8 mouse cellular contexts compared by ENCODE assay signal in genomic region chr8:123064809-123065213, GRCm38 (mm10). TPM values are rescaled to one million over a fixed set of nuclear protein-coding genes. Genes with fewer than 3 reads are reported as not detected.
A peak's percentile ranks its signal among the peaks of the same experiment; 100 is the strongest.
DNase-seq lines count a peak whose midpoint lies in the region; ATAC-seq and TF ChIP-seq lines count a peak whose summit lies in the region.

No protein-coding gene starts in this region.

- peak overlapping the region; percentile 80; the same call in 1 of the 2 replicates for H3K27ac ChIP-seq in embryonic facial prominence, embryonic 11.5 days (replicated peaks; ENCODE audit: low read depth, low read length)
- peak overlapping the region; percentile 92 for H3K27ac ChIP-seq in intestine, embryonic 15.5 days
- peak overlapping the region; percentile 93 for H3K27ac ChIP-seq in midbrain, embryonic 13.5 days

- ATAC-seq in embryonic facial prominence, embryonic 11.5 days (replicated peaks; ENCODE audit: insufficient number of reproducible peaks, low FRiP score, low TSS enrichment, low read depth) = peak; percentile 17; the same call in 1 of the 2 replicates
- ATAC-seq in intestine, embryonic 15.5 days = peak; percentile 44
- peak; percentile 32; the same call in 1 of the 2 replicates for ATAC-seq in midbrain, embryonic 13.5 days

- H3K36me3 ChIP-seq in C2C12 (ENCODE audit: control insufficient read depth, insufficient read depth) = no peaks in the 10 kb centered on the region
- H3K36me3 ChIP-seq in embryonic facial prominence, embryonic 11.5 days (replicated peaks; ENCODE audit: control insufficient read depth, insufficient read depth, low read depth, low read length) = no peaks in the 10 kb centered on the region
- H3K36me3 ChIP-seq in intestine, embryonic 15.5 days = no peaks in the 10 kb centered on the region
- 0 out of 2 replicates have a peak, but pooled peaks cover 9% of the 10 kb centered on the region for H3K36me3 ChIP-seq in midbrain, embryonic 13.5 days

- H3ac ChIP-seq in C2C12 (ENCODE audit: control insufficient read depth, insufficient read length, low read depth) = peak overlapping the region; percentile 65

- WGBS in embryonic facial prominence, embryonic 11.5 days = 1% methylated on average over 14 of the region's 14 CpGs
- under 1% methylated on average over 14 of the region's 14 CpGs for WGBS in intestine, embryonic 15.5 days
- 2% methylated on average over 14 of the region's 14 CpGs for WGBS in midbrain, embryonic 13.5 days

- H3K79me2 ChIP-seq in C2C12 (ENCODE audit: control insufficient read depth, insufficient read depth) = peaks cover 48% of the 10 kb centered on the region

- H3K4me2 ChIP-seq in embryonic facial prominence, embryonic 11.5 days (ENCODE audit: low read depth, low read length) = peak overlapping the region; percentile 55
- peak overlapping the region; percentile 66 for H3K4me2 ChIP-seq in intestine, embryonic 15.5 days (replicated peaks)
- H3K4me2 ChIP-seq in midbrain, embryonic 13.5 days (replicated peaks) = peak overlapping the region; percentile 59

- intact Hi-C loops in gastrocnemius, postnatal 14 days (cut with DNase I; ENCODE audit: low total_unique reads) = loop anchor here (2.0 kb wide), 1 partner anchor 158 kb away; no protein-coding TSS in a partner anchor

- H3K4me3 ChIP-seq in C2C12 (ENCODE audit: insufficient read depth, poor library complexity, severe bottlenecking) = peak overlapping the region; percentile 63
- peak overlapping the region; percentile 93 for H3K4me3 ChIP-seq in embryonic facial prominence, embryonic 11.5 days (ENCODE audit: low read depth, low read length)
- peak overlapping the region; percentile 96 for H3K4me3 ChIP-seq in intestine, embryonic 15.5 days (replicated peaks)
- H3K4me3 ChIP-seq in midbrain, embryonic 13.5 days (replicated peaks) = peak overlapping the region; percentile 90

- H3K79me3 ChIP-seq in C2C12 (ENCODE audit: low read depth) = peaks cover 22% of the 10 kb centered on the region

- peak overlapping the region; percentile 76 for H3K9ac ChIP-seq in embryonic facial prominence, embryonic 11.5 days (replicated peaks; ENCODE audit: low read length)
- H3K9ac ChIP-seq in intestine, embryonic 15.5 days = peak overlapping the region; percentile 94
- H3K9ac ChIP-seq in midbrain, embryonic 13.5 days (replicated peaks) = peak overlapping the region; percentile 94

- 0 out of 2 replicates have a peak, but pooled peaks cover 2% of the 10 kb centered on the region for H3K4me1 ChIP-seq in embryonic facial prominence, embryonic 11.5 days (ENCODE audit: control insufficient read depth, insufficient read depth, low read length)
- peaks cover 17% of the 10 kb centered on the region for H3K4me1 ChIP-seq in intestine, embryonic 15.5 days (replicated peaks)
- H3K4me1 ChIP-seq in midbrain, embryonic 13.5 days (replicated peaks) = peaks cover 29% of the 10 kb centered on the region

- no peaks in the 10 kb centered on the region for H3K9me3 ChIP-seq in embryonic facial prominence, embryonic 11.5 days (replicated peaks; ENCODE audit: control insufficient read depth, low read length)
- no peaks in the 10 kb centered on the region for H3K9me3 ChIP-seq in intestine, embryonic 15.5 days
- H3K9me3 ChIP-seq in midbrain, embryonic 13.5 days = no peaks in the 10 kb centered on the region

- TF ChIP-seq CTCF in C2C12 (IDR thresholded peaks at IDR 0.05; ENCODE audit: control insufficient read depth, insufficient read depth, insufficient read length) = no peak

- peak; percentile 7 for DNase-seq in gastrocnemius, postnatal 14 days
- no peak for DNase-seq in gastrocnemius, postnatal 10 days
- DNase-seq in embryonic facial prominence, embryonic 11.5 days (ENCODE audit: low spot score) = peak; percentile 39
- DNase-seq in right cerebral cortex, postnatal 25 days = no peak
- no peak for DNase-seq in gastrocnemius, adult 18-20 months (ENCODE audit: low spot score)

- H3K27me3 ChIP-seq in C2C12 (ENCODE audit: control insufficient read depth, insufficient read depth, insufficient read length) = no peaks in the 10 kb centered on the region
- no peaks in the 10 kb centered on the region for H3K27me3 ChIP-seq in embryonic facial prominence, embryonic 11.5 days (ENCODE audit: control insufficient read depth, insufficient read depth, low read length)
- H3K27me3 ChIP-seq in intestine, embryonic 15.5 days (replicated peaks) = no peaks in the 10 kb centered on the region
- no peaks in the 10 kb centered on the region for H3K27me3 ChIP-seq in midbrain, embryonic 13.5 days

TF ChIP-seq in C2C12, 6 proteins besides CTCF, POLR2A, EP300 and RAD21:
- TF ChIP-seq CEBPB (IDR thresholded peaks at IDR 0.05; ENCODE audit: low read depth) (no peak), MYOG (IDR thresholded peaks at IDR 0.05; ENCODE audit: control insufficient read depth, extremely low read depth, insufficient read length) (no peak), USF1 (IDR thresholded peaks at IDR 0.05; ENCODE audit: low read depth) (no peak), MAX (IDR thresholded peaks at IDR 0.05) (no peak), FOSL1 (IDR thresholded peaks at IDR 0.05; ENCODE audit: insufficient read depth, low read length, poor library complexity, severe bottlenecking) (no peak), MYOD1 (IDR thresholded peaks at IDR 0.05; ENCODE audit: control insufficient read depth, insufficient read length, low read depth) (no peak)

RNA-seq across cellular contexts. Expression of gene Spg7, which starts 2.1 kb away (rescaled TPM):
- total RNA-seq in gastrocnemius, postnatal 14 days (2021) = 10 to 100 TPM; 49.0 to 59.2 TPM
- total RNA-seq in gastrocnemius, postnatal 10 days (2021) = 10 to 100 TPM; 49.6 to 56.8 TPM
- 57.4 TPM for polyA plus RNA-seq in C2C12 (2012; fragmentation: generic; extraction: Trizol)
- 35.4 and 37.5 TPM in 2 replicates for polyA plus RNA-seq in embryonic facial prominence, embryonic 11.5 days (2014; fragmentation: Nextera tagmentation; extraction: Ambion mirVana)
- polyA plus RNA-seq in intestine, embryonic 15.5 days (2015; fragmentation: Nextera tagmentation; extraction: Ambion mirVana) = 51.7 and 52.5 TPM in 2 replicates
- polyA plus RNA-seq in midbrain, embryonic 13.5 days (2015; fragmentation: Nextera tagmentation; extraction: Ambion mirVana) = 52.0 and 52.2 TPM in 2 replicates
- 10 to 100 TPM; 73.9 to 77.4 TPM for total RNA-seq in gastrocnemius, adult 18-20 months (2021)

RNA-seq across cellular contexts. Expression of gene Ankrd11, which starts 22.7 kb away (rescaled TPM):
- 10 to 100 TPM; 40.2 to 43.2 TPM for total RNA-seq in gastrocnemius, postnatal 14 days (2021)
- total RNA-seq in gastrocnemius, postnatal 10 days (2021) = 10 to 100 TPM; 52.0 to 65.8 TPM
- 32.5 TPM for polyA plus RNA-seq in C2C12 (2012; fragmentation: generic; extraction: Trizol)
- polyA plus RNA-seq in embryonic facial prominence, embryonic 11.5 days (2014; fragmentation: Nextera tagmentation; extraction: Ambion mirVana) = 58.8 and 71.8 TPM in 2 replicates
- polyA plus RNA-seq in intestine, embryonic 15.5 days (2015; fragmentation: Nextera tagmentation; extraction: Ambion mirVana) = 50.9 and 53.9 TPM in 2 replicates
- 32.3 and 34.4 TPM in 2 replicates for polyA plus RNA-seq in midbrain, embryonic 13.5 days (2015; fragmentation: Nextera tagmentation; extraction: Ambion mirVana)
- 10 to 100 TPM; 61.1 to 68.9 TPM for total RNA-seq in gastrocnemius, adult 18-20 months (2021)

RNA-seq across cellular contexts. Expression of gene Rpl13, which starts 37.3 kb away (rescaled TPM):
- total RNA-seq in gastrocnemius, postnatal 14 days (2021) = 100 to 1,000 TPM; 517 to 627 TPM
- total RNA-seq in gastrocnemius, postnatal 10 days (2021) = 100 to 1,000 TPM; 676 to 736 TPM
- polyA plus RNA-seq in C2C12 (2012; fragmentation: generic; extraction: Trizol) = 3,422 TPM
- polyA plus RNA-seq in embryonic facial prominence, embryonic 11.5 days (2014; fragmentation: Nextera tagmentation; extraction: Ambion mirVana) = 1,667 and 1,682 TPM in 2 replicates
- 1,399 and 1,578 TPM in 2 replicates for polyA plus RNA-seq in intestine, embryonic 15.5 days (2015; fragmentation: Nextera tagmentation; extraction: Ambion mirVana)
- 776 and 798 TPM in 2 replicates for polyA plus RNA-seq in midbrain, embryonic 13.5 days (2015; fragmentation: Nextera tagmentation; extraction: Ambion mirVana)
- total RNA-seq in gastrocnemius, adult 18-20 months (2021) = 100 to 1,000 TPM; 432 to 435 TPM

RNA-seq across cellular contexts. Expression of gene Cpne7, which starts 52.4 kb away (rescaled TPM):
- total RNA-seq in gastrocnemius, postnatal 14 days (2021) = under 1 TPM; 0.31 to 0.73 TPM
- total RNA-seq in gastrocnemius, postnatal 10 days (2021) = under 1 TPM; 0.41 to 0.82 TPM
- 0.04 TPM for polyA plus RNA-seq in C2C12 (2012; fragmentation: generic; extraction: Trizol)
- 0.34 and 0.46 TPM in 2 replicates for polyA plus RNA-seq in embryonic facial prominence, embryonic 11.5 days (2014; fragmentation: Nextera tagmentation; extraction: Ambion mirVana)
- polyA plus RNA-seq in intestine, embryonic 15.5 days (2015; fragmentation: Nextera tagmentation; extraction: Ambion mirVana) = 0.98 and 1.3 TPM in 2 replicates
- 1.6 and 1.9 TPM in 2 replicates for polyA plus RNA-seq in midbrain, embryonic 13.5 days (2015; fragmentation: Nextera tagmentation; extraction: Ambion mirVana)
- under 1 TPM in 1 of 2 experiments, not detected in 1; 0.14 TPM for total RNA-seq in gastrocnemius, adult 18-20 months (2021)

Comparison
In these comparisons a context has a peak if more than half of its experiments do, and no peak if none do; other contexts are left out.
1. DNase-seq: peak in gastrocnemius, postnatal 14 days (single experiment) and embryonic facial prominence, embryonic 11.5 days (single experiment); none in gastrocnemius, postnatal 10 days (single experiment), right cerebral cortex, postnatal 25 days (single experiment) and gastrocnemius, adult 18-20 months (single experiment).
2. Peak in every context shown above with its lines, with median percentiles within 50 percentile points of each other: H3K4me3 ChIP-seq, ATAC-seq, H3K27ac ChIP-seq, H3K4me2 ChIP-seq and H3K9ac ChIP-seq.